Mouse (Mus musculus): ENCODE results near the gene Gabrb3.

- TF ChIP-seq CTCF (IDR thresholded peaks at IDR 0.05; ENCODE audit: control insufficient read depth, insufficient read depth, insufficient replicate concordance, low read depth, low read length) (no peak), POLR2A (IDR thresholded peaks at IDR 0.05; ENCODE audit: control insufficient read depth, low read depth, low read length) (no peak)
Observed at GRCm38 (mm10) chr7:57532676-57533075, 113.2 kb downstream of the Gabrb3 start.
